Mouse (Mus musculus) spleen, adult 2 months (tissue): Measurements from ENCODE around the gene Cort. TPM values are rescaled to one million over a fixed set of nuclear protein-coding genes. Genes with fewer than 3 reads are reported as not detected.
A peak's percentile ranks its signal among the peaks of the same experiment; 100 is the strongest.

ENCODE experiments used
- DNase-seq, 2 experiments: peaks; one replicate each; pipeline versions ENCODE4 v3.0.0 to v3.0.0-alpha.2; 2012 to 2021; ENCODE audit warnings: low spot score in 2 of 2, low read depth in 1 of 2
- H3K27ac ChIP-seq: fragments of 200-500 bp; 2 replicates; pipeline ENCODE4 v1.5.1; 2012; ENCODE audit warnings: low read length, inconsistent platforms; ENCODE audit not compliant: insufficient read depth
- H3K27me3 ChIP-seq: fragments of 200-500 bp; 2 replicates; pipeline ENCODE4 v1.6.1; 2012; ENCODE audit warnings: mild to moderate bottlenecking, moderate library complexity, low read length, inconsistent platforms; ENCODE audit not compliant: control insufficient read depth, insufficient read depth
- H3K36me3 ChIP-seq: fragments of 200-500 bp; 2 replicates; pipeline ENCODE4 v1.6.1; 2012; ENCODE audit warnings: mild to moderate bottlenecking, low read length, inconsistent platforms; ENCODE audit not compliant: control insufficient read depth, insufficient read depth
- H3K4me1 ChIP-seq: fragments of 200-500 bp; 2 replicates; pipeline ENCODE4 v1.6.1; 2011; ENCODE audit warnings: inconsistent platforms; ENCODE audit not compliant: control insufficient read depth, insufficient read depth, insufficient read length
- H3K4me3 ChIP-seq: fragments of 200-500 bp; 2 replicates; pipeline ENCODE4 v1.5.1; 2011; ENCODE audit warnings: mild to moderate bottlenecking, inconsistent platforms; ENCODE audit not compliant: insufficient read depth, insufficient read length; ENCODE audit errors: extremely low read depth
- CTCF ChIP-seq: fragments of 200-500 bp; IDR thresholded peaks from 2 replicates; pipeline ENCODE4 v1.5.1; 2011; ENCODE audit warnings: mild to moderate bottlenecking, inconsistent platforms; ENCODE audit not compliant: insufficient read depth, insufficient read length, insufficient replicate concordance; ENCODE audit errors: extremely low read depth
- POLR2A ChIP-seq: fragments of 200-500 bp; IDR thresholded peaks from 2 replicates; pipeline ENCODE4 v1.6.1; 2011; ENCODE audit warnings: low read depth, low read length, inconsistent platforms
- WGBS: fragments of 180-500 bp; shearing (Covaris S2); methylation state at CpG from one replicate; pipeline ENCODE4 v1.1.7; 2018; 5-methylcytosine and 5-hydroxymethylcytosine counted together
- polyA plus RNA-seq: library from polyadenylated mRNA; depleted of rRNA; stranded (reverse); fragments of >200 nt; gene quantifications from 2 replicates; pipeline ENCODE4 v1.2.3, GENCODE M21; 2012

Gene Cort
- polyA plus RNA-seq, 1 experiment = 0.53 TPM

DNA sequence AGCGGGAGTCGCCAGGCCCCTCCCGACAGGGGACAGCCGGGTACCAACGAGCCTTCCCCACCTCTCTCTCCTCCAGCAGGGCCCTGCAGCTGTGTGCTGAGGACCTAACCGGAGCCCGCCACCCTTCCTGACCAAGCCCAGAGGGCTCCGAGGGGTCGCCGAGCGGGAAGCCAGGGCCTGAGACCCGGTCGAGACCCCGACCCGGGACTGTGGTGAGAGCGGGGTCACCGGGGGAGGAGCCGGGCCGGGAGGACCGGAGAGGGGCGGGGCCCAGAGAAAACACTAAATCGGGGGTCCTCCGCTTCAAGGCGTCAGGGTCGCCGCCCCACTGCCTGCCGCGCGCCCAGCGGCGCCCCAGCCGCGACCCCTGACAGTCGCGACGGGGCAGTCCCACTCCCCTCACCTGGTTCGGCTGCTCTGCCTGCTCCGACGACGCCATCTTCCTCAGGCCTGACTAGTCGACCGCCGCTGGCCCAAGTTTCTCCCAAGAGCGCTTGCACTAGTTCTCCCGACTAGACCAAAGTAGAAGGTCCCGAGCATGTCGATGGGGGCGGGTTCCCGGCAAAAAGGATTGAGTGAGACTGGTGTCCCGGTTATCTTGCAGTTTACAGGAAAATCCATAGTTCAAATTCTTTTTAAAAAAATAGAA lies 27.1 kb downstream of the Cort start, which contains the start of gene Pex14:
Gene Pex14, minus strand, starts transcription at position 508 of the 649 bp plus-strand sequence.
- no peaks in the 10 kb centered on the region for H3K36me3 ChIP-seq
- H3K27me3 ChIP-seq = no peaks in the 10 kb centered on the region
- DNase-seq = peak; percentile 59 to 94
- TF ChIP-seq CTCF = no peak
- peak; percentile 37; the same call in 1 of the 2 replicates for TF ChIP-seq POLR2A
- WGBS = under 1% methylated on average over 45 of the region's 50 CpGs
- H3K4me1 ChIP-seq = peaks cover 5% of the 10 kb centered on the region
- H3K4me3 ChIP-seq = peak within 1 kb of the TSS; percentile 79
- peak within 1 kb of the TSS; percentile 1; the same call in 1 of the 2 replicates for H3K27ac ChIP-seq

DNA sequence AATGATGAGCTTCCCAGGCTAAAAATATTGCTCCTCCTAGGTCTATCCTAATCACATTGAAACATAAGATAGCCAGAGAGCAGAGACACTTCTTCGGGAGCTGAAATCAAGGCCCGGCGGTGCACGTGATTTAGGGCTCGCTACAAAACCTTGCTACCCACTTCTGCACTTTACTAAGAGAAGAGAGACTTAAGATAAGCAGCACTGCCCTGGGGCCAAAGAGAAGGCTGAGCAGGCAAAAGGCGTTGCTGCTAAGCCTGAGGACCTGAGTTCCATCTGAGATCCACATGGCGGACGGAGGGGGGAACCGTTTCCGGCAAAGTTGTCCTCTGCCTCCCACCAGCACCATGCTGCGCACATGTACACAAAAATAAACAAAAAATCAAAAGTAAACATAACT lies 28.0 kb downstream of the Cort start:
- no peak overlapping the region for H3K27ac ChIP-seq
- H3K4me1 ChIP-seq = peaks cover 5% of the 10 kb centered on the region
- no peak for TF ChIP-seq CTCF
- TF ChIP-seq POLR2A = no peak
- H3K36me3 ChIP-seq = no peaks in the 10 kb centered on the region
- 9% methylated on average over 11 of the region's 11 CpGs for whole genome bisulfite sequencing
- peak overlapping the region; percentile 79 for H3K4me3 ChIP-seq
- no peak for DNase-seq
- H3K27me3 ChIP-seq = no peaks in the 10 kb centered on the region

DNA sequence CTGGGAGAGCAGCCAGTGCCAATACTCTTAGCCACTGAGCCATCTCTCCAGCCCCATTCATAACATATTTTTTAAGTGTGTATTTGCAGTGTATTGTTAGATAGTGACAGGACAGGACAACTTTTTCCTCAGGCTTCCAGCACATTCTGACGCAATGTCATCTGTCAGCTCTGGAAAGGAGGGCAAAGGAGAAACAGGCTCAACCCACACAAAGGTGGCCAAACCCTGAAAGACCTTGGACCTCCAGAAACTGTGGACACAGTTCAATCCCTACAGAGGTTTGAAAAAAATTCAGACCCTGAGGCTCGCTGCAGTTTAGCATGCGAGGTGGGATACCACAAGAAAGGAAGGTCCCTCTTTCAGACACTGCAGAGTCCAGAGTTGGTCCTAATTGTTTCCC lies 28.6 kb downstream of the Cort start:
- 74% methylated on average over 3 of the region's 3 CpGs for WGBS
- no peak for DNase-seq
- no peaks in the 10 kb centered on the region for H3K36me3 ChIP-seq
- H3K27ac ChIP-seq = no peak overlapping the region
- peaks cover 5% of the 10 kb centered on the region for H3K4me1 ChIP-seq
- H3K4me3 ChIP-seq = no peak overlapping the region
- H3K27me3 ChIP-seq = no peaks in the 10 kb centered on the region
- TF ChIP-seq POLR2A = no peak
- TF ChIP-seq CTCF = no peak

DNA sequence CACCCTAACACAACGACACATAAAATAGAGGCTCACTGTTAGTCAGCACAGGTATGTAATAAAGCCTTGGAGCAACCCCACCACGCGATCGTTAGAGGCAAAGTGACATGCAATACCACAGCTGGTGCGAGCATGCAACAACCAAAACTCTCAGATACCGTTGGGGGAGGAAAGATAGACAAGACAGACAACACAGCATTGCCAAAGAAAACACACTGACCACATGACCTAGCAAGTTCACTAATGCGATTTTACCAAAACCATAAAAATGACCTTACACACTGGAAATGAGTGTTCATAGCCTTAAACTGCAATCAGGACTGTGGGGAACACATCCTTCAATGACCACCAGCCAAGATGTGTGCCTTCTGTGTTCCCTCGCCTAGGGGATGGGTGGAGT lies 35.2 kb downstream of the Cort start:
- DNase-seq = no peak
- WGBS = 88% methylated on average over 8 of the region's 8 CpGs

DNA sequence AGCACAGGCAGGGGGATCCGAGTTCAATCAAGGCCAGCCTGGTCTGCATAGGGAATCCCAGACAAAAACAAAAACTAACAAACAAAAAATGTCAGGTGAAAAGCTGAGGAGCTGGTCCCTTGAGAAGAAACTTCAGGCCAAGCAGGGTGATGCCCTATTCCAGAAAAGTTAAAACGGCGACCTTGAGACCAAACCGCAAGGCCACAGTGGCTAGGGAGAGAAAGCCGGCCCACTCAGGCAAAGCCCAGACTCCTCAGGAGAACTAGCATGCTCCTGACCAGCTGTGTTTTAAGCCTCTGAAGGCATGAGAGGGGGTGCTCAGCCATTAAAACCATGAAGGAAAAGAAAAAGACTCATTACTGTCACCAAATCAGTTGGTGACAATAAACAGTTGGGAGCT lies 41.2 kb downstream of the Cort start:
- H3K4me3 ChIP-seq = no peak overlapping the region
- DNase-seq = no peak
- no peaks in the 10 kb centered on the region for H3K27me3 ChIP-seq
- H3K36me3 ChIP-seq = no peaks in the 10 kb centered on the region
- 92% methylated on average over 5 of the region's 5 CpGs for whole genome bisulfite sequencing
- H3K4me1 ChIP-seq = no peaks in the 10 kb centered on the region
- no peak overlapping the region for H3K27ac ChIP-seq
- no peak for TF ChIP-seq CTCF
- no peak for TF ChIP-seq POLR2A

More for the DNA sequence above, 35.2 kb downstream of the Cort start:
- no peak overlapping the region for H3K4me3 ChIP-seq
- no peaks in the 10 kb centered on the region for H3K4me1 ChIP-seq
- TF ChIP-seq POLR2A = no peak
- no peak for TF ChIP-seq CTCF
- no peak overlapping the region for H3K27ac ChIP-seq
- no peaks in the 10 kb centered on the region for H3K36me3 ChIP-seq
- H3K27me3 ChIP-seq = no peaks in the 10 kb centered on the region

DNA sequence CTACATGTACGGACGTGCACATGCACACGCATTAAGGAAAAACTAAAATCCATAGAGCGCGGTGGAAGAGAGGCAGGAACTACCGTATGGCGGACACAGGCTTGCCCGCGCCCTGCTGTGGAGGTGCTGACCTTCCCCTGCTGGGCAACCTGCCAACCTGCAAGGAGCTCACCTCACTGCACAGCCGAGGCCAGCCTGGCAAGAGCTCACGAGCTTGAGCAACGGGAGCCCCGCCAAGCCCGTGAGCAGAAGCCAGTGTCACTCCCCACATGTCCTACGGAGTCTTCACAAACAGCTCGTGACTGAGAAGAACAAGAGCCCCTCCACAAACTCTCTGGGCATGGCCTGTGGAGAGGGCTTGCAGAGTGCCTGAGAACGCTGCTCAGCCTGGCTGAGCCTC lies 45.0 kb downstream of the Cort start:
- H3K27me3 ChIP-seq = no peaks in the 10 kb centered on the region
- H3K4me1 ChIP-seq = no peaks in the 10 kb centered on the region
- no peak overlapping the region for H3K27ac ChIP-seq
- WGBS = 85% methylated on average over 17 of the region's 17 CpGs
- H3K4me3 ChIP-seq = no peak overlapping the region
- no peak for TF ChIP-seq CTCF
- no peak for TF ChIP-seq POLR2A
- H3K36me3 ChIP-seq = no peaks in the 10 kb centered on the region
- DNase-seq = no peak

DNA sequence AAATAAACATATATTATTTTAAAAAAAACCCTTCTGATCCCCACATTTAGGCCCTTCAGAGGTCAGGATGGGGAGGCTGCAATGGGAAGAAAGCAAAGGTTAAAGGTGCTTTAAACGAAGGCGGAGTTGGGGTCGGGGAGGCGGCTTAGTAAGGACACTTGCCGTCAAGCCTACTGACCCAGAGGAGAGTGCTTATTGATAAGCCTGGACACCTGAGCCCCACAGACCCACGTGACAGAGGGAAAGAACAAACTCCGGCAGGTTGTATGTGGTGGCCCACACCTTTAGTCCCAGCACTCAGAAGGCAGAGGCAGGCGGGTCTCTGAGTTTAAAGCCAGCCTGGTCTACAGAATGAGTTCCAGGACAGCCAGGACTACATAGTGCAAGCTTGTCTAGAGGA lies 46.5 kb downstream of the Cort start:
- Histone ChIP-seq H3K36me3 (no peaks in the 10 kb centered on the region), H3K4me3 (no peak overlapping the region), H3K4me1 (peaks cover 4% of the 10 kb centered on the region; the same call in 1 of the 2 replicates), H3K27ac (no peak overlapping the region), H3K27me3 (no peaks in the 10 kb centered on the region)
- 97% methylated on average over 8 of the region's 8 CpGs for WGBS
- no peak for TF ChIP-seq POLR2A
- no peak for TF ChIP-seq CTCF
- DNase-seq = no peak
